Mouse (Mus musculus) myocyte (in vitro differentiated cells): ENCODE data around the gene Iqsec3.

Source experiments
- CEBPB ChIP-seq: IDR thresholded peaks from 2 replicates; pipeline ENCODE4 v1.6.1; 2011; ENCODE audit warnings: mild to moderate bottlenecking, moderate library complexity; ENCODE audit not compliant: poor library complexity, insufficient read depth, severe bottlenecking
- E2F4 ChIP-seq: IDR thresholded peaks from one replicate; pipeline ENCODE4 v1.6.1; 2011; ENCODE audit warnings: mild to moderate bottlenecking, control low read depth, moderate library complexity; ENCODE audit not compliant: insufficient read depth
- MAX ChIP-seq: IDR thresholded peaks from one replicate; pipeline ENCODE4 v1.6.1; 2011; ENCODE audit warnings: low read depth, mild to moderate bottlenecking, control low read depth
- MYOD1 ChIP-seq, 3 experiments: IDR thresholded peaks; one replicate each; pipeline ENCODE4 v1.6.1; 2011; ENCODE audit warnings: control low read depth in 2 of 3, low read depth in 2 of 3, mild to moderate bottlenecking in 2 of 3, moderate library complexity in 1 of 3; ENCODE audit not compliant: insufficient read length in 2 of 3, control insufficient read depth in 1 of 3
- MYOG ChIP-seq, 3 experiments: IDR thresholded peaks; one replicate each; pipeline ENCODE4 v1.6.1; 2011; ENCODE audit warnings: control low read depth in 2 of 3, low read depth in 2 of 3, mild to moderate bottlenecking in 2 of 3; ENCODE audit not compliant: insufficient read length in 2 of 3, control insufficient read depth in 1 of 3, insufficient read depth in 1 of 3
- POLR2A ChIP-seq: IDR thresholded peaks from one replicate; pipeline ENCODE4 v1.6.1; 2011; ENCODE audit warnings: low read depth, mild to moderate bottlenecking, control low read depth, moderate library complexity; ENCODE audit not compliant: insufficient read length
- POLR2AphosphoS2 ChIP-seq: IDR thresholded peaks from one replicate; pipeline ENCODE4 v1.6.1; 2011; ENCODE audit warnings: low read depth, control low read depth; ENCODE audit not compliant: insufficient read length
- REST ChIP-seq: IDR thresholded peaks from one replicate; pipeline ENCODE4 v1.6.1; 2011; ENCODE audit warnings: mild to moderate bottlenecking, control low read depth, moderate library complexity; ENCODE audit not compliant: insufficient read depth, insufficient read length
- SRF ChIP-seq: IDR thresholded peaks from one replicate; pipeline ENCODE4 v1.6.1; 2011; ENCODE audit warnings: low read depth; ENCODE audit not compliant: control insufficient read depth, insufficient read length
- TCF12 ChIP-seq: IDR thresholded peaks from one replicate; pipeline ENCODE4 v1.6.1; 2011; ENCODE audit warnings: mild to moderate bottlenecking, control low read depth; ENCODE audit not compliant: poor library complexity, insufficient read depth, severe bottlenecking
- USF1 ChIP-seq: IDR thresholded peaks from one replicate; pipeline ENCODE4 v1.6.1; 2011; ENCODE audit warnings: low read depth, mild to moderate bottlenecking, control low read depth, moderate library complexity

DNA sequence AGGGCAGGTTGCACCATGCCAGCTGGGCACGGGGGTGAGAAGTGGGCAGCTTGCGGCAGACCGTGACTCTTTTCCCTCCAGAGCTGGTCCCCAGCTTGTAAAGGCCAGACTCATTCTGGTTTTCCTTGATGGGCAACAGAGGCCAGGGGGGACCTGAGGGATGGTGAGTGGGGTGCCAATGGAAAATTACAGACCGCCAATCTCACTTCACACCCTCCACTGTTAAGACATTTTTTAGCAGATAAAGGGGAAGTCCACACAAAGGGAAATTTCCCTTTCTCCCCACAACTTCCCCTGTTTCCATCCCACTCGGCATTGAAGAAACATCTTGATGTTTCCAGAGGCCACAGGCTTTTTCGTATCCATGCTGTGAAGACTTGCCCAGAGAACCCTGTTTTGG, 131.8 kb downstream of the Iqsec3 start:
- TF ChIP-seq POLR2AphosphoS2 (no peak), POLR2A (no peak), USF1 (no peak), MYOD1 (IDR thresholded peaks at IDR 0.05; ENCODE audit: control insufficient read depth in 1 of 3, insufficient read length in 2 of 3, low read depth in 2 of 3) (no peak), SRF (no peak), MAX (no peak), E2F4 (no peak), TCF12 (no peak), MYOG (IDR thresholded peaks at IDR 0.05; ENCODE audit: control insufficient read depth in 1 of 3, insufficient read depth in 1 of 3, insufficient read length in 2 of 3, low read depth in 2 of 3) (no peak), CEBPB (no peak), REST (no peak)
